Mouse (Mus musculus): Measurements from ENCODE around the gene Cacna2d3. TPM values are rescaled to one million over a fixed set of nuclear protein-coding genes. Genes with fewer than 3 reads are reported as not detected.

Gene Cacna2d3
- polyA plus RNA-seq, 1 experiment from 2014 or later = 1.9 TPM

GRCm38 (mm10) chr14:28948019-28948850, 773.4 kb downstream of the Cacna2d3 start:
- 74% methylated on average over 7 of the region's 7 CpGs for WGBS
- Histone ChIP-seq H3K9me3 (no peaks in the 10 kb centered on the region), H3K27ac (replicated peaks) (no peak overlapping the region), H3K4me3 (no peak overlapping the region), H3K4me1 (peaks cover 15% of the 10 kb centered on the region), H3K27me3 (replicated peaks; ENCODE audit: low read depth, poor library complexity, severe bottlenecking) (peaks cover 6% of the 10 kb centered on the region; the same call in 1 of the 2 replicates), H3K36me3 (replicated peaks) (no peaks in the 10 kb centered on the region)
- DNase-seq (ENCODE audit: low spot score) = no peak

- no peaks in the 10 kb centered on the region for H3K27me3 ChIP-seq (replicated peaks; ENCODE audit: low read depth, poor library complexity, severe bottlenecking)
- no peak overlapping the region for H3K27ac ChIP-seq (replicated peaks)
- H3K36me3 ChIP-seq (replicated peaks) = no peaks in the 10 kb centered on the region
- no peak for DNase-seq (ENCODE audit: low spot score)
- peaks cover 4% of the 10 kb centered on the region; the same call in 1 of the 2 replicates for H3K4me1 ChIP-seq
- WGBS = 90% methylated on average over 1 of the region's 1 CpGs
- H3K9me3 ChIP-seq = no peaks in the 10 kb centered on the region
- H3K4me3 ChIP-seq = no peak overlapping the region
These were observed 788.8 kb downstream of the Cacna2d3 start for GRCm38 (mm10) chr14:28932746-28933293.

GRCm38 (mm10) chr14:28923180-28923961, 798.3 kb downstream of the Cacna2d3 start:
- no peak for DNase-seq (ENCODE audit: low spot score)
- no peaks in the 10 kb centered on the region for H3K9me3 ChIP-seq
- H3K4me3 ChIP-seq = no peak overlapping the region
- H3K27me3 ChIP-seq (replicated peaks; ENCODE audit: low read depth, poor library complexity, severe bottlenecking) = no peaks in the 10 kb centered on the region
- WGBS = 90% methylated on average over 12 of the region's 12 CpGs
- no peak overlapping the region for H3K27ac ChIP-seq (replicated peaks)
- H3K36me3 ChIP-seq (replicated peaks) = no peaks in the 10 kb centered on the region
- 0 out of 2 replicates have a peak, but pooled peaks cover 6% of the 10 kb centered on the region for H3K4me1 ChIP-seq

- Histone ChIP-seq H3K27me3 (replicated peaks; ENCODE audit: low read depth, poor library complexity, severe bottlenecking) (no peaks in the 10 kb centered on the region), H3K36me3 (replicated peaks) (no peaks in the 10 kb centered on the region), H3K9me3 (no peaks in the 10 kb centered on the region), H3K4me3 (no peak overlapping the region), H3K27ac (replicated peaks) (no peak overlapping the region), H3K4me1 (no peaks in the 10 kb centered on the region)
- DNase-seq (ENCODE audit: low spot score) = no peak
- 88% methylated on average over 5 of the region's 5 CpGs for WGBS
These were observed 802.8 kb downstream of the Cacna2d3 start for GRCm38 (mm10) chr14:28918871-28919270.

- no peak overlapping the region for H3K27ac ChIP-seq (replicated peaks)
- no peaks in the 10 kb centered on the region for H3K9me3 ChIP-seq
- 68% methylated on average over 1 of the region's 1 CpGs for WGBS
- H3K27me3 ChIP-seq (replicated peaks; ENCODE audit: low read depth, poor library complexity, severe bottlenecking) = no peaks in the 10 kb centered on the region
- DNase-seq (ENCODE audit: low spot score) = no peak
- H3K4me1 ChIP-seq = no peaks in the 10 kb centered on the region
- H3K4me3 ChIP-seq = no peak overlapping the region
- H3K36me3 ChIP-seq (replicated peaks) = no peaks in the 10 kb centered on the region
These were observed 806.7 kb downstream of the Cacna2d3 start for GRCm38 (mm10) chr14:28915004-28915403.

GRCm38 (mm10) chr14:28907659-28908058, 814.0 kb downstream of the Cacna2d3 start:
- Histone ChIP-seq H3K27ac (replicated peaks) (no peak overlapping the region), H3K27me3 (replicated peaks; ENCODE audit: low read depth, poor library complexity, severe bottlenecking) (no peaks in the 10 kb centered on the region), H3K4me3 (no peak overlapping the region), H3K9me3 (no peaks in the 10 kb centered on the region), H3K36me3 (replicated peaks) (no peaks in the 10 kb centered on the region), H3K4me1 (no peaks in the 10 kb centered on the region)
- no peak for DNase-seq (ENCODE audit: low spot score)
- 71% methylated on average over 6 of the region's 6 CpGs for WGBS

- Histone ChIP-seq H3K4me1 (peaks cover 1% of the 10 kb centered on the region; the same call in 1 of the 2 replicates), H3K27me3 (replicated peaks; ENCODE audit: low read depth, poor library complexity, severe bottlenecking) (no peaks in the 10 kb centered on the region), H3K9me3 (no peaks in the 10 kb centered on the region), H3K27ac (replicated peaks) (no peak overlapping the region), H3K36me3 (replicated peaks) (no peaks in the 10 kb centered on the region), H3K4me3 (no peak overlapping the region)
- DNase-seq (ENCODE audit: low spot score) = no peak
- 71% methylated on average over 3 of the region's 3 CpGs for WGBS
These were observed 829.1 kb downstream of the Cacna2d3 start for GRCm38 (mm10) chr14:28892530-28892929.

GRCm38 (mm10) chr14:28887373-28887772, 834.3 kb downstream of the Cacna2d3 start:
- WGBS = 61% methylated on average over 1 of the region's 1 CpGs
- Histone ChIP-seq H3K4me3 (no peak overlapping the region), H3K4me1 (peaks cover 17% of the 10 kb centered on the region), H3K27ac (replicated peaks) (no peak overlapping the region; the same call in 1 of the 2 replicates), H3K36me3 (replicated peaks) (no peaks in the 10 kb centered on the region), H3K9me3 (no peaks in the 10 kb centered on the region), H3K27me3 (replicated peaks; ENCODE audit: low read depth, poor library complexity, severe bottlenecking) (no peaks in the 10 kb centered on the region)
- DNase-seq (ENCODE audit: low spot score) = no peak

GRCm38 (mm10) chr14:28886661-28887060, 835.0 kb downstream of the Cacna2d3 start:
- no peak overlapping the region for H3K27ac ChIP-seq (replicated peaks)
- no peak for DNase-seq (ENCODE audit: low spot score)
- peaks cover 17% of the 10 kb centered on the region for H3K4me1 ChIP-seq
- no peaks in the 10 kb centered on the region for H3K36me3 ChIP-seq (replicated peaks)
- 96% methylated on average over 4 of the region's 4 CpGs for WGBS
- no peak overlapping the region for H3K4me3 ChIP-seq
- no peaks in the 10 kb centered on the region for H3K9me3 ChIP-seq
- H3K27me3 ChIP-seq (replicated peaks; ENCODE audit: low read depth, poor library complexity, severe bottlenecking) = no peaks in the 10 kb centered on the region

- 85% methylated on average over 6 of the region's 6 CpGs for WGBS
- H3K27ac ChIP-seq (replicated peaks) = no peak overlapping the region
- H3K4me3 ChIP-seq = no peak overlapping the region
- no peaks in the 10 kb centered on the region for H3K27me3 ChIP-seq (replicated peaks; ENCODE audit: low read depth, poor library complexity, severe bottlenecking)
- H3K36me3 ChIP-seq (replicated peaks) = no peaks in the 10 kb centered on the region
- DNase-seq (ENCODE audit: low spot score) = no peak
- no peaks in the 10 kb centered on the region for H3K9me3 ChIP-seq
- no peaks in the 10 kb centered on the region; the same call in 1 of the 2 replicates for H3K4me1 ChIP-seq
These were observed 850.7 kb downstream of the Cacna2d3 start for GRCm38 (mm10) chr14:28870983-28871382.

GRCm38 (mm10) chr14:28870382-28870781, 851.3 kb downstream of the Cacna2d3 start:
- Histone ChIP-seq H3K36me3 (replicated peaks) (no peaks in the 10 kb centered on the region), H3K4me3 (no peak overlapping the region), H3K27ac (replicated peaks) (no peak overlapping the region), H3K4me1 (no peaks in the 10 kb centered on the region), H3K9me3 (no peaks in the 10 kb centered on the region), H3K27me3 (replicated peaks; ENCODE audit: low read depth, poor library complexity, severe bottlenecking) (no peaks in the 10 kb centered on the region)
- no peak for DNase-seq (ENCODE audit: low spot score)
- 93% methylated on average over 5 of the region's 5 CpGs for WGBS

- H3K4me1 ChIP-seq = 0 out of 2 replicates have a peak, but pooled peaks cover 2% of the 10 kb centered on the region
- no peak overlapping the region for H3K4me3 ChIP-seq
- no peaks in the 10 kb centered on the region for H3K36me3 ChIP-seq (replicated peaks)
- 69% methylated on average over 4 of the region's 4 CpGs for WGBS
- DNase-seq (ENCODE audit: low spot score) = no peak
- H3K27me3 ChIP-seq (replicated peaks; ENCODE audit: low read depth, poor library complexity, severe bottlenecking) = no peaks in the 10 kb centered on the region
- no peaks in the 10 kb centered on the region for H3K9me3 ChIP-seq
- H3K27ac ChIP-seq (replicated peaks) = no peak overlapping the region
These were observed 856.7 kb downstream of the Cacna2d3 start for GRCm38 (mm10) chr14:28864925-28865324.
